Mouse (Mus musculus) adrenal gland (tissue): ENCODE measurements around the gene Fas.

ENCODE experiments used
- intact Hi-C: fragments of 180-260 bp; cut with DNase I; formaldehyde crosslinking; loops from one replicate; pipeline ENCODE4 v1.15.1; 2025

The Fas gene

GRCm38 (mm10) chr19:34345616-34346267 lies 55.3 kb downstream of the Fas start:
- intact Hi-C loops: no loop called here

GRCm38 (mm10) chr19:34353291-34353805 lies 62.9 kb downstream of the Fas start:
- intact Hi-C loops: no loop called here

- intact Hi-C loops: no loop called here
These were observed 72.2 kb downstream of the Fas start for GRCm38 (mm10) chr19:34362639-34363038.

GRCm38 (mm10) chr19:34369551-34369950 lies 79.1 kb downstream of the Fas start:
- intact Hi-C loops: no loop called here

GRCm38 (mm10) chr19:34370397-34370796 lies 79.9 kb downstream of the Fas start:
- intact Hi-C loops: no loop called here
